Mouse (Mus musculus) hindbrain, embryonic 14.5 days (tissue): ENCODE results near the gene St6galnac4. TPM values are rescaled to one million over a fixed set of nuclear protein-coding genes. Genes with fewer than 3 reads are reported as not detected.
A peak's percentile ranks its signal among the peaks of the same experiment; 100 is the strongest.

Source experiments
- ATAC-seq: fragments of 200-750 bp; cut with Nextera tagmentation; 2 replicates; pipeline ENCODE4 v1.8.0; 2017; ENCODE audit warnings: moderate number of reproducible peaks, mild to moderate bottlenecking, moderate TSS enrichment, moderate library complexity; ENCODE audit not compliant: low FRiP score
- DNase-seq: peaks from one replicate; pipeline ENCODE4 v3.0.0-alpha.2; 2015; ENCODE audit warnings: low spot score
- H3K27ac ChIP-seq: fragments of 300-500 bp; sonication (generic); 2 replicates; pipeline ENCODE4 v1.5.1; 2014; ENCODE audit warnings: mild to moderate bottlenecking, moderate library complexity
- H3K27me3 ChIP-seq: fragments of 300-500 bp; sonication (generic); 2 replicates; pipeline ENCODE4 v1.6.1; 2014; ENCODE audit warnings: mild to moderate bottlenecking, low read length, mixed read lengths; ENCODE audit not compliant: control insufficient read depth, insufficient read depth
- H3K36me3 ChIP-seq: fragments of 300-500 bp; sonication (generic); replicated peaks from 2 replicates; pipeline ENCODE4 v1.6.1; 2014; ENCODE audit not compliant: control insufficient read depth, insufficient read depth
- H3K4me1 ChIP-seq: fragments of 300-500 bp; sonication (generic); replicated peaks from 2 replicates; pipeline ENCODE4 v1.6.1; 2014; ENCODE audit warnings: antibody characterized with exemption, low read length, mixed read lengths; ENCODE audit not compliant: control insufficient read depth, insufficient read depth
- H3K4me2 ChIP-seq: fragments of 300-500 bp; sonication (generic); replicated peaks from 2 replicates; pipeline ENCODE4 v1.6.1; 2014; ENCODE audit warnings: mild to moderate bottlenecking, moderate library complexity
- H3K4me3 ChIP-seq: fragments of 300-500 bp; sonication (generic); replicated peaks from 2 replicates; pipeline ENCODE4 v1.5.1; 2014; ENCODE audit warnings: mild to moderate bottlenecking, low read length
- H3K9ac ChIP-seq: fragments of 300-500 bp; sonication (generic); 2 replicates; pipeline ENCODE4 v1.6.1; 2014
- H3K9me3 ChIP-seq: fragments of 300-500 bp; sonication (generic); 2 replicates; pipeline ENCODE4 v1.6.1; 2016; ENCODE audit warnings: low read length; ENCODE audit not compliant: control insufficient read depth
- WGBS: fragments of 180-500 bp; shearing (Covaris S2); extraction: QIAGEN DNeasy Blood & Tissue Kit; methylation state at CpG from one replicate; pipeline ENCODE4 v1.1.7; 2014; 5-methylcytosine and 5-hydroxymethylcytosine counted together
- polyA plus RNA-seq: library from polyadenylated mRNA; unstranded; fragments of >200 nt; fragmentation: Nextera tagmentation; extraction: Ambion mirVana; gene quantifications from 2 replicates; pipeline ENCODE4 v1.2.1, GENCODE M21; 2014

Gene St6galnac4
- polyA plus RNA-seq, 1 experiment from 2014 or later: 32.3 TPM

GRCm38 (mm10) chr2:32606161-32607142 is 19.6 kb downstream of the St6galnac4 start:
- H3K36me3 ChIP-seq: no peaks in the 10 kb centered on the region
- ATAC-seq: peak; percentile 87
- peak; percentile 80 for DNase-seq
- 12% methylated on average over 49 of the region's 55 CpGs for WGBS
- H3K27ac ChIP-seq: no peak overlapping the region
- H3K4me2 ChIP-seq: peak overlapping the region; percentile 90
- peak overlapping the region; percentile 77 for H3K4me3 ChIP-seq
- H3K27me3 ChIP-seq: no peaks in the 10 kb centered on the region
- H3K4me1 ChIP-seq: peaks cover 23% of the 10 kb centered on the region; the same call in 1 of the 2 replicates
- H3K9me3 ChIP-seq: no peaks in the 10 kb centered on the region
- peak overlapping the region; percentile 78 for H3K9ac ChIP-seq

GRCm38 (mm10) chr2:32607262-32607947 is 20.5 kb downstream of the St6galnac4 start:
- H3K27ac ChIP-seq: no peak overlapping the region
- H3K36me3 ChIP-seq: no peaks in the 10 kb centered on the region
- peak overlapping the region; percentile 90 for H3K4me2 ChIP-seq
- WGBS: 6% methylated on average over 34 of the region's 34 CpGs
- no peaks in the 10 kb centered on the region for H3K27me3 ChIP-seq
- H3K4me3 ChIP-seq: peak overlapping the region; percentile 77
- no peak for DNase-seq
- peak; percentile 38 for ATAC-seq
- H3K9ac ChIP-seq: peak overlapping the region; percentile 78
- H3K4me1 ChIP-seq: peaks cover 23% of the 10 kb centered on the region; the same call in 1 of the 2 replicates
- no peaks in the 10 kb centered on the region for H3K9me3 ChIP-seq

GRCm38 (mm10) chr2:32608141-32608777 is 21.4 kb downstream of the St6galnac4 start:
- Histone ChIP-seq H3K9me3 (no peaks in the 10 kb centered on the region), H3K36me3 (no peaks in the 10 kb centered on the region), H3K9ac (no peak overlapping the region), H3K4me2 (peak overlapping the region; percentile 90), H3K27me3 (no peaks in the 10 kb centered on the region), H3K27ac (no peak overlapping the region), H3K4me1 (peaks cover 23% of the 10 kb centered on the region; the same call in 1 of the 2 replicates), H3K4me3 (peak overlapping the region; percentile 77; the same call in 1 of the 2 replicates)
- ATAC-seq (no peak), DNase-seq (no peak)
- 12% methylated on average over 25 of the region's 25 CpGs for WGBS

GRCm38 (mm10) chr2:32608778-32609435 is 22.0 kb downstream of the St6galnac4 start:
- Histone ChIP-seq H3K4me3 (peak overlapping the region; percentile 77; the same call in 1 of the 2 replicates), H3K9me3 (no peaks in the 10 kb centered on the region), H3K27me3 (no peaks in the 10 kb centered on the region), H3K4me2 (peak overlapping the region; percentile 90), H3K9ac (0 out of 2 replicates have a peak overlapping the region, but pooled peaks have one; percentile 8), H3K4me1 (peaks cover 23% of the 10 kb centered on the region; the same call in 1 of the 2 replicates), H3K27ac (no peak overlapping the region), H3K36me3 (no peaks in the 10 kb centered on the region)
- ATAC-seq: no peak
- 41% methylated on average over 18 of the region's 18 CpGs for WGBS
- DNase-seq: no peak

- peaks cover 23% of the 10 kb centered on the region; the same call in 1 of the 2 replicates for H3K4me1 ChIP-seq
- H3K4me3 ChIP-seq: no peak overlapping the region
- H3K9ac ChIP-seq: 0 out of 2 replicates have a peak overlapping the region, but pooled peaks have one; percentile 9
- H3K27ac ChIP-seq: no peak overlapping the region
- ATAC-seq: no peak
- no peaks in the 10 kb centered on the region for H3K9me3 ChIP-seq
- peak; percentile 52 for DNase-seq
- H3K4me2 ChIP-seq: peak overlapping the region; percentile 43
- H3K27me3 ChIP-seq: no peaks in the 10 kb centered on the region
- whole genome bisulfite sequencing: 15% methylated on average over 23 of the region's 23 CpGs
- H3K36me3 ChIP-seq: peaks cover 14% of the 10 kb centered on the region; the same call in 1 of the 2 replicates
Measured at GRCm38 (mm10) chr2:32610610-32611229, 23.8 kb downstream of the St6galnac4 start.

- H3K27ac ChIP-seq: no peak overlapping the region
- no peak for ATAC-seq
- WGBS: 71% methylated on average over 26 of the region's 26 CpGs
Measured at GRCm38 (mm10) chr2:32612274-32612673, 25.4 kb downstream of the St6galnac4 start.

GRCm38 (mm10) chr2:32617109-32617508 is 30.2 kb downstream of the St6galnac4 start:
- no peaks in the 10 kb centered on the region for H3K27me3 ChIP-seq
- peaks cover 19% of the 10 kb centered on the region for H3K4me1 ChIP-seq
- no peak overlapping the region for H3K4me3 ChIP-seq
- DNase-seq (no peak), ATAC-seq (no peak)
- H3K27ac ChIP-seq: no peak overlapping the region
- WGBS: 97% methylated on average over 1 of the region's 1 CpGs
- no peak overlapping the region for H3K9ac ChIP-seq
- H3K36me3 ChIP-seq: peaks cover 15% of the 10 kb centered on the region; the same call in 1 of the 2 replicates
- no peak overlapping the region for H3K4me2 ChIP-seq
- H3K9me3 ChIP-seq: no peaks in the 10 kb centered on the region

More at GRCm38 (mm10) chr2:32612274-32612673, 25.4 kb downstream of the St6galnac4 start:
- H3K9ac ChIP-seq: no peak overlapping the region
- H3K36me3 ChIP-seq: peaks cover 15% of the 10 kb centered on the region; the same call in 1 of the 2 replicates
- DNase-seq: no peak
- H3K27me3 ChIP-seq: no peaks in the 10 kb centered on the region
- no peaks in the 10 kb centered on the region for H3K9me3 ChIP-seq
- no peak overlapping the region for H3K4me3 ChIP-seq
- peaks cover 20% of the 10 kb centered on the region; the same call in 1 of the 2 replicates for H3K4me1 ChIP-seq
- no peak overlapping the region for H3K4me2 ChIP-seq

- Histone ChIP-seq H3K9me3 (no peaks in the 10 kb centered on the region), H3K27me3 (no peaks in the 10 kb centered on the region), H3K4me1 (peaks cover 19% of the 10 kb centered on the region), H3K4me3 (no peak overlapping the region), H3K9ac (no peak overlapping the region), H3K27ac (no peak overlapping the region), H3K36me3 (peaks cover 15% of the 10 kb centered on the region; the same call in 1 of the 2 replicates), H3K4me2 (no peak overlapping the region)
- ATAC-seq (no peak), DNase-seq (no peak)
- 95% methylated on average over 4 of the region's 4 CpGs for WGBS
Measured at GRCm38 (mm10) chr2:32617601-32618000, 30.7 kb downstream of the St6galnac4 start.
